Mouse (Mus musculus) embryonic facial prominence, embryonic 11.5 days (tissue): Measurements from ENCODE around the gene Ecm1. TPM values are rescaled to one million over a fixed set of nuclear protein-coding genes. Genes with fewer than 3 reads are reported as not detected.
"Not testable (repeated sequence)": the region's sequence is repeated elsewhere in the genome, so short reads cannot be mapped to it uniquely, and the experiment has no call there.

Experiments
- ATAC-seq: fragments of 200-750 bp; cut with Nextera tagmentation; replicated peaks from 2 replicates; pipeline ENCODE4 v1.8.0; 2017; ENCODE audit warnings: low read depth; ENCODE audit not compliant: insufficient number of reproducible peaks, low FRiP score, low TSS enrichment
- DNase-seq: peaks from one replicate; pipeline ENCODE4 v3.0.0-alpha.2; 2015; ENCODE audit warnings: low spot score
- H3K27ac ChIP-seq: fragments of 300-500 bp; sonication (generic); replicated peaks from 2 replicates; pipeline ENCODE4 v1.5.1; 2014; ENCODE audit warnings: mild to moderate bottlenecking, low read depth, low read length, control low read depth
- H3K27me3 ChIP-seq: fragments of 300-500 bp; sonication (generic); 2 replicates; pipeline ENCODE4 v1.6.1; 2014; ENCODE audit warnings: mild to moderate bottlenecking, low read length, moderate library complexity, mixed read lengths; ENCODE audit not compliant: control insufficient read depth, insufficient read depth
- H3K36me3 ChIP-seq: fragments of 300-500 bp; sonication (generic); replicated peaks from 2 replicates; pipeline ENCODE4 v1.6.1; 2014; ENCODE audit warnings: low read depth, mild to moderate bottlenecking, low read length, moderate library complexity, mixed read lengths; ENCODE audit not compliant: control insufficient read depth, insufficient read depth
- H3K4me1 ChIP-seq: fragments of 300-500 bp; sonication (generic); 2 replicates; pipeline ENCODE4 v1.6.1; 2014; ENCODE audit warnings: low read length, mixed read lengths; ENCODE audit not compliant: control insufficient read depth, insufficient read depth
- H3K4me2 ChIP-seq: fragments of 300-500 bp; sonication (generic); 2 replicates; pipeline ENCODE4 v1.6.1; 2014; ENCODE audit warnings: low read depth, mild to moderate bottlenecking, control low read depth, low read length, moderate library complexity
- H3K4me3 ChIP-seq: fragments of 300-500 bp; sonication (generic); 2 replicates; pipeline ENCODE4 v1.5.1; 2014; ENCODE audit warnings: low read depth, low read length, control low read depth
- H3K9ac ChIP-seq: fragments of 300-500 bp; sonication (generic); replicated peaks from 2 replicates; pipeline ENCODE4 v1.6.1; 2014; ENCODE audit warnings: mild to moderate bottlenecking, control low read depth, low read length
- H3K9me3 ChIP-seq: fragments of 300-500 bp; sonication (generic); replicated peaks from 2 replicates; pipeline ENCODE4 v1.6.1; 2016; ENCODE audit warnings: mild to moderate bottlenecking, low read length, inconsistent platforms, mixed read lengths; ENCODE audit not compliant: control insufficient read depth
- WGBS: fragments of 180-500 bp; shearing (Covaris S2); extraction: QIAGEN DNeasy Blood & Tissue Kit; methylation state at CpG from one replicate; pipeline ENCODE4 v1.1.7; 2014; 5-methylcytosine and 5-hydroxymethylcytosine counted together
- polyA plus RNA-seq: library from polyadenylated mRNA; unstranded; fragments of >200 nt; fragmentation: Nextera tagmentation; extraction: Ambion mirVana; gene quantifications from 2 replicates; pipeline ENCODE4 v1.2.1, GENCODE M21; 2014

Gene Ecm1
- polyA plus RNA-seq, 1 experiment from 2014 or later: 5.1 TPM

- no peak overlapping the region for H3K27ac ChIP-seq
- H3K4me2 ChIP-seq: no peak overlapping the region
- no peaks in the 10 kb centered on the region for H3K27me3 ChIP-seq
- no peak overlapping the region for H3K9ac ChIP-seq
- H3K4me3 ChIP-seq: no peak overlapping the region
- WGBS: 82% methylated on average over 11 of the region's 11 CpGs
- no peak for ATAC-seq
- DNase-seq: no peak
- H3K36me3 ChIP-seq: no peaks in the 10 kb centered on the region
- H3K9me3 ChIP-seq: no peaks in the 10 kb centered on the region
- H3K4me1 ChIP-seq: peaks cover 7% of the 10 kb centered on the region; the same call in 1 of the 2 replicates
Observed at GRCm38 (mm10) chr3:95694808-95695703, 44.3 kb downstream of the Ecm1 start.

GRCm38 (mm10) chr3:95693821-95694807 is 45.3 kb downstream of the Ecm1 start:
- no peak for DNase-seq
- Histone ChIP-seq H3K9ac (no peak overlapping the region), H3K27me3 (no peaks in the 10 kb centered on the region), H3K27ac (no peak overlapping the region), H3K9me3 (no peaks in the 10 kb centered on the region), H3K4me3 (no peak overlapping the region), H3K4me2 (no peak overlapping the region), H3K36me3 (no peaks in the 10 kb centered on the region), H3K4me1 (peaks cover 7% of the 10 kb centered on the region; the same call in 1 of the 2 replicates)
- 46% methylated on average over 11 of the region's 11 CpGs for WGBS
- ATAC-seq: no peak

GRCm38 (mm10) chr3:95692677-95693076 is 46.7 kb downstream of the Ecm1 start:
- Histone ChIP-seq H3K4me1 (peaks cover 7% of the 10 kb centered on the region; the same call in 1 of the 2 replicates), H3K9ac (no peak overlapping the region), H3K9me3 (no peaks in the 10 kb centered on the region), H3K27me3 (no peaks in the 10 kb centered on the region), H3K4me3 (no peak overlapping the region), H3K36me3 (no peaks in the 10 kb centered on the region), H3K4me2 (no peak overlapping the region), H3K27ac (no peak overlapping the region)
- DNase-seq (no peak), ATAC-seq (no peak)
- WGBS: 76% methylated on average over 6 of the region's 6 CpGs

GRCm38 (mm10) chr3:95690552-95690951 is 48.8 kb downstream of the Ecm1 start:
- not testable (repeated sequence) for H3K27ac ChIP-seq, H3K4me3 ChIP-seq, H3K9me3 ChIP-seq, H3K27me3 ChIP-seq, H3K9ac ChIP-seq, H3K4me2 ChIP-seq, H3K4me1 ChIP-seq, H3K36me3 ChIP-seq, ATAC-seq, DNase-seq
- 93% methylated on average over 2 of the region's 2 CpGs for WGBS

GRCm38 (mm10) chr3:95689940-95690339 is 49.4 kb downstream of the Ecm1 start:
- Histone ChIP-seq H3K4me1 (peaks cover 3% of the 10 kb centered on the region), H3K4me3 (no peak overlapping the region)

GRCm38 (mm10) chr3:95689171-95689915 is 50.0 kb downstream of the Ecm1 start:
- DNase-seq: no peak
- H3K4me1 ChIP-seq: peaks cover 3% of the 10 kb centered on the region
- 24% methylated on average over 11 of the region's 11 CpGs for WGBS
- no peaks in the 10 kb centered on the region for H3K36me3 ChIP-seq
- no peak overlapping the region for H3K4me3 ChIP-seq
- no peak for ATAC-seq
- peaks cover 3% of the 10 kb centered on the region for H3K27me3 ChIP-seq
- H3K4me2 ChIP-seq: no peak overlapping the region
- H3K9me3 ChIP-seq: no peaks in the 10 kb centered on the region
- H3K9ac ChIP-seq: no peak overlapping the region
- no peak overlapping the region for H3K27ac ChIP-seq

More at GRCm38 (mm10) chr3:95689940-95690339, 49.4 kb downstream of the Ecm1 start:
- DNase-seq (no peak), ATAC-seq (no peak)
- Histone ChIP-seq H3K27me3 (peaks cover 3% of the 10 kb centered on the region), H3K4me2 (no peak overlapping the region), H3K27ac (no peak overlapping the region), H3K36me3 (no peaks in the 10 kb centered on the region), H3K9me3 (no peaks in the 10 kb centered on the region), H3K9ac (no peak overlapping the region)
- 38% methylated on average over 2 of the region's 2 CpGs for WGBS

- Histone ChIP-seq H3K27me3 (peaks cover 3% of the 10 kb centered on the region), H3K4me3 (peak within 1 kb of the TSS; percentile 39), H3K36me3 (no peaks in the 10 kb centered on the region), H3K4me2 (peak within 1 kb of the TSS; percentile 80), H3K9me3 (no peaks in the 10 kb centered on the region), H3K4me1 (peaks cover 5% of the 10 kb centered on the region), H3K9ac (peak within 1 kb of the TSS; percentile 63), H3K27ac (no peak within 1 kb of the TSS)
- ATAC-seq (peak; percentile 21; the same call in 1 of the 2 replicates), DNase-seq (peak; percentile 79)
- WGBS: 6% methylated on average over 45 of the region's 50 CpGs
Observed at GRCm38 (mm10) chr3:95687524-95688421, 51.6 kb downstream of the Ecm1 start, which contains the start of gene Adamtsl4. Gene Adamtsl4 (minus strand): TSS chr3:95687917.
